In the genomic region with DNA sequence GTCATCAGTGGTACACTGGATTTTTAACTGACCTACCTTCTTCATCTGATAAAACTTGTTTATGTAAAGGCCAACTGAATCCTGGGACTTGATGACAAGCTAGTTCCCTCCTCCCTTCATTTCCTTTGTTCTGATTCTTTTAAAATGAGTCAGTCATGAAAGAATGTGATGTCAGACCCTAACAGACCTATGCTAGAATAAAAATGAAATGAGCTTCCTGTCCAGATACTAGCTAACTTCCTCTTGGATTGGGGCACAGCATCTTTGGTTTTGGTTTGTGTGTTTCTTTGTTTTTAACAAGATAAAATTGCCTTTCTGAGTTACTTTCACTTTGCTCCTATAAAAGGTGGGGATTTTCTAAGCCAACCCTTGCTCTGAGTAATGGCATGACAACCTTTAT, we compare ENCODE assay signal across 14 mouse cellular contexts.
"Had no signal": no experiment of that assay in that cellular context is flagged by ENCODE, and none has a peak within 500 bp of the region (broad histone marks: within the 10 kb centered on the region; RNA-seq: fewer than 3 reads in every experiment).

No protein-coding gene starts in this region.

- H3K36me3 ChIP-seq: limb, embryonic 10.5 days; liver, embryonic 15.5 days; midbrain, embryonic 13.5 days; neural tube, embryonic 12.5 days; stomach, embryonic 15.5 days had no signal

- DNase-seq: kidney, postnatal 10 days; kidney, postnatal 4 days; lung, adult 2 months; lung, postnatal 36 days; retina, postnatal 1 day; right cerebral cortex, postnatal 4 days; spleen, adult 18-20 months; thymus, postnatal 4 days had no signal

- H3K27me3 ChIP-seq: liver, embryonic 15.5 days; midbrain, embryonic 13.5 days; neural tube, embryonic 12.5 days; stomach, embryonic 15.5 days had no signal

- ATAC-seq: lung, postnatal 0 days; midbrain, embryonic 13.5 days had no signal
